Mouse (Mus musculus): Measurements from ENCODE around the gene Sohlh2. TPM values are rescaled to one million over a fixed set of nuclear protein-coding genes. Genes with fewer than 3 reads are reported as not detected.
"Not testable (repeated sequence)": the region's sequence is repeated elsewhere in the genome, so short reads cannot be mapped to it uniquely, and the experiment has no call there.

Sohlh2 gene
- polyA plus RNA-seq, 1 experiment from 2014 or later: not detected

GRCm38 (mm10) chr3:55195581-55196327 lies 13.9 kb downstream of the Sohlh2 start:
- peak; percentile 62 for ATAC-seq
- H3K4me3 ChIP-seq (ENCODE audit: low read depth, low read length): no peak overlapping the region
- no peak overlapping the region for H3K27ac ChIP-seq (ENCODE audit: low read length)
- H3K4me2 ChIP-seq (replicated peaks; ENCODE audit: low read depth, low read length): no peak overlapping the region
- TF ChIP-seq CTCF (IDR thresholded peaks at IDR 0.05) (peak; percentile 38), EP300 (IDR thresholded peaks at IDR 0.05) (no peak)
- H3K9ac ChIP-seq (replicated peaks; ENCODE audit: low read depth): no peak overlapping the region
- no peaks in the 10 kb centered on the region for H3K4me1 ChIP-seq (ENCODE audit: insufficient read depth, low read depth, low read length)
- H3K27me3 ChIP-seq (replicated peaks; ENCODE audit: insufficient read depth, low read length): no peaks in the 10 kb centered on the region
- H3K9me3 ChIP-seq (ENCODE audit: low read length): no peaks in the 10 kb centered on the region
- peak; percentile 73 for DNase-seq (ENCODE audit: low spot score)
- WGBS: 60% methylated on average over 5 of the region's 5 CpGs
- no peaks in the 10 kb centered on the region for H3K36me3 ChIP-seq (ENCODE audit: insufficient read depth, low read length)

GRCm38 (mm10) chr3:55196328-55196710 lies 14.5 kb downstream of the Sohlh2 start:
- H3K27me3 ChIP-seq (replicated peaks; ENCODE audit: insufficient read depth, low read length): no peaks in the 10 kb centered on the region
- no peak overlapping the region for H3K9ac ChIP-seq (replicated peaks; ENCODE audit: low read depth)
- H3K4me2 ChIP-seq (replicated peaks; ENCODE audit: low read depth, low read length): no peak overlapping the region
- H3K9me3 ChIP-seq (ENCODE audit: low read length): no peaks in the 10 kb centered on the region
- H3K27ac ChIP-seq (ENCODE audit: low read length): no peak overlapping the region
- H3K4me1 ChIP-seq (ENCODE audit: insufficient read depth, low read depth, low read length): no peaks in the 10 kb centered on the region
- TF ChIP-seq CTCF (IDR thresholded peaks at IDR 0.05) (no peak), EP300 (IDR thresholded peaks at IDR 0.05) (no peak)
- DNase-seq (ENCODE audit: low spot score) (no peak), ATAC-seq (no peak)
- no peak overlapping the region for H3K4me3 ChIP-seq (ENCODE audit: low read depth, low read length)
- WGBS: 68% methylated on average over 2 of the region's 2 CpGs
- H3K36me3 ChIP-seq (ENCODE audit: insufficient read depth, low read length): no peaks in the 10 kb centered on the region

- ATAC-seq; H3K27ac ChIP-seq (ENCODE audit: low read length); H3K27me3 ChIP-seq (replicated peaks; ENCODE audit: insufficient read depth, low read length); H3K9ac ChIP-seq (replicated peaks; ENCODE audit: low read depth); DNase-seq (ENCODE audit: low spot score); H3K4me1 ChIP-seq (ENCODE audit: insufficient read depth, low read depth, low read length); H3K36me3 ChIP-seq (ENCODE audit: insufficient read depth, low read length); H3K9me3 ChIP-seq (ENCODE audit: low read length); H3K4me3 ChIP-seq (ENCODE audit: low read depth, low read length); H3K4me2 ChIP-seq (replicated peaks; ENCODE audit: low read depth, low read length): not testable (repeated sequence)
- 87% methylated on average over 11 of the region's 11 CpGs for WGBS
These were observed 21.8 kb downstream of the Sohlh2 start for GRCm38 (mm10) chr3:55203621-55204020.

GRCm38 (mm10) chr3:55206413-55206812 lies 24.6 kb downstream of the Sohlh2 start:
- WGBS: 95% methylated on average over 2 of the region's 2 CpGs

GRCm38 (mm10) chr3:55207665-55208064 lies 25.8 kb downstream of the Sohlh2 start:
- H3K27ac ChIP-seq (ENCODE audit: low read length): no peak overlapping the region
- H3K4me2 ChIP-seq (replicated peaks; ENCODE audit: low read depth, low read length): no peak overlapping the region
- WGBS: 68% methylated on average over 6 of the region's 6 CpGs
- H3K4me3 ChIP-seq (ENCODE audit: low read depth, low read length): no peak overlapping the region
- TF ChIP-seq EP300 (IDR thresholded peaks at IDR 0.05): no peak
- no peak for TF ChIP-seq CTCF (IDR thresholded peaks at IDR 0.05)
- ATAC-seq (no peak), DNase-seq (ENCODE audit: low spot score) (no peak)
- H3K9ac ChIP-seq (replicated peaks; ENCODE audit: low read depth): no peak overlapping the region
- no peaks in the 10 kb centered on the region for H3K27me3 ChIP-seq (replicated peaks; ENCODE audit: insufficient read depth, low read length)
- no peaks in the 10 kb centered on the region for H3K9me3 ChIP-seq (ENCODE audit: low read length)
- H3K36me3 ChIP-seq (ENCODE audit: insufficient read depth, low read length): no peaks in the 10 kb centered on the region
- H3K4me1 ChIP-seq (ENCODE audit: insufficient read depth, low read depth, low read length): no peaks in the 10 kb centered on the region

More at GRCm38 (mm10) chr3:55206413-55206812, 24.6 kb downstream of the Sohlh2 start:
- Histone ChIP-seq H3K4me2 (replicated peaks; ENCODE audit: low read depth, low read length) (no peak overlapping the region), H3K27ac (ENCODE audit: low read length) (no peak overlapping the region), H3K4me1 (ENCODE audit: insufficient read depth, low read depth, low read length) (no peaks in the 10 kb centered on the region), H3K9me3 (ENCODE audit: low read length) (no peaks in the 10 kb centered on the region), H3K36me3 (ENCODE audit: insufficient read depth, low read length) (no peaks in the 10 kb centered on the region), H3K9ac (replicated peaks; ENCODE audit: low read depth) (no peak overlapping the region), H3K27me3 (replicated peaks; ENCODE audit: insufficient read depth, low read length) (no peaks in the 10 kb centered on the region), H3K4me3 (ENCODE audit: low read depth, low read length) (no peak overlapping the region)
- no peak for ATAC-seq
- TF ChIP-seq CTCF (IDR thresholded peaks at IDR 0.05) (0 out of 2 replicates have a peak, but pooled peaks have one; percentile 2), EP300 (IDR thresholded peaks at IDR 0.05) (no peak)
- DNase-seq (ENCODE audit: low spot score): no peak

GRCm38 (mm10) chr3:55212254-55212653 lies 30.4 kb downstream of the Sohlh2 start:
- DNase-seq (ENCODE audit: low spot score) (peak; percentile 38), ATAC-seq (peak; percentile 41; the same call in 1 of the 2 replicates)
- H3K9me3 ChIP-seq (ENCODE audit: low read length): no peaks in the 10 kb centered on the region
- H3K4me3 ChIP-seq (ENCODE audit: low read depth, low read length): no peak overlapping the region
- H3K27ac ChIP-seq (ENCODE audit: low read length): no peak overlapping the region
- WGBS: 24% methylated on average over 2 of the region's 2 CpGs
- no peaks in the 10 kb centered on the region for H3K36me3 ChIP-seq (ENCODE audit: insufficient read depth, low read length)
- H3K4me1 ChIP-seq (ENCODE audit: insufficient read depth, low read depth, low read length): no peaks in the 10 kb centered on the region
- no peak overlapping the region for H3K9ac ChIP-seq (replicated peaks; ENCODE audit: low read depth)
- no peak for TF ChIP-seq EP300 (IDR thresholded peaks at IDR 0.05)
- TF ChIP-seq CTCF (IDR thresholded peaks at IDR 0.05): no peak
- no peaks in the 10 kb centered on the region for H3K27me3 ChIP-seq (replicated peaks; ENCODE audit: insufficient read depth, low read length)
- H3K4me2 ChIP-seq (replicated peaks; ENCODE audit: low read depth, low read length): no peak overlapping the region
